Mouse (Mus musculus) C2C12 (cell line): ENCODE results near the gene Stim1.

Experiments used
- CEBPB ChIP-seq: IDR thresholded peaks from one replicate; pipeline ENCODE4 v1.6.1; 2011; ENCODE audit warnings: low read depth, mild to moderate bottlenecking, control low read depth, moderate library complexity
- CTCF ChIP-seq: IDR thresholded peaks from one replicate; pipeline ENCODE4 v1.5.1; 2011; ENCODE audit not compliant: control insufficient read depth, insufficient read depth, insufficient read length
- FOSL1 ChIP-seq: IDR thresholded peaks from one replicate; pipeline ENCODE4 v1.8.0; 2011; ENCODE audit warnings: mild to moderate bottlenecking, low read length; ENCODE audit not compliant: poor library complexity, insufficient read depth, severe bottlenecking
- MAX ChIP-seq: IDR thresholded peaks from one replicate; pipeline ENCODE4 v1.6.1; 2011; ENCODE audit warnings: mild to moderate bottlenecking, control low read depth
- MYOD1 ChIP-seq: IDR thresholded peaks from one replicate; pipeline ENCODE4 v1.6.1; 2011; ENCODE audit warnings: low read depth; ENCODE audit not compliant: control insufficient read depth, insufficient read length
- MYOG ChIP-seq: IDR thresholded peaks from one replicate; pipeline ENCODE4 v1.6.1; 2011; ENCODE audit not compliant: control insufficient read depth, insufficient read length; ENCODE audit errors: extremely low read depth
- USF1 ChIP-seq: IDR thresholded peaks from one replicate; pipeline ENCODE4 v1.6.1; 2011; ENCODE audit warnings: low read depth, mild to moderate bottlenecking, control low read depth, moderate library complexity

DNA sequence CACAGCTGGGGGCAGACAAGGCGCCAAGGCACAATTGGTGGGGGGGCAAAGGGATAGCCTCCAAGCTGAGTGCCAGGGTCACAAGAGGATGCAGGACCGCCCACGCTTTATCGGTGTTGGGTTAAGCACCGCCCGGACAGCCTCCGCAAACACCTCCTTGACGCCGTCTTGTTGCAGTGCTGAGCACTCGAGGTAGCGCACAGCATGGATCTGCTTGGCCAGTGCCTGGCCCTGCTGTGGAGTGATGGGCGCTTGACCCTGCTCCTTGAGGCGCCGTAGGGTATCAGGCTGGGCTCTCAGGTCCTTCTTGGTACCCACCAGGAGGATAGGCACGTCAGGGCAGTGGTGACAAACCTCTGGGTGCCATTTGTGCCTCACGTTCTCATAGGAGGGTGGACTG lies 28.0 kb upstream of the Stim1 start:
- TF ChIP-seq CTCF (no peak), FOSL1 (no peak), MAX (no peak), USF1 (no peak), MYOG (no peak), CEBPB (no peak), MYOD1 (no peak)
